Mouse (Mus musculus): ENCODE data around the gene Cp.
"Not testable (repeated sequence)": the region's sequence is repeated elsewhere in the genome, so short reads cannot be mapped to it uniquely, and the experiment has no call there.

Cp gene

DNA sequence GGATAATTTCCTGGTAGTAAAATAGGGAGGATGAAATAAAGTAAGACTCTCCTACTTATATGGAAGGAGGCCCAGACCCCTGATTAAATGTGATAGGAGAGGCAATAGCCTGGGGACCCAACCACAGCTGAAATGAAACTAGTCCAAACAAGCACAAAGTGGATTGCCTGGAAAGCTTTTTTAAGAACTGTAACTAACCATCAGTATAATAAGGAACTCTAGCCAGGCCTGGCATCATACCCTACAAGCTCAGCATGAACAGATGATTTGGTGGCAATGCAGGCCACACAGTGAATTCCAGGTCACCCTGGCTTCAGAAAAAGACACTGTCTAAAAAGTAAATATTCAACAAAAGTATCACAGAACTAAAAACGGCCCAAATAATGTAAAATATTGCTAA is 48.8 kb downstream of the Cp start:
- DNase-seq (ENCODE audit: low spot score in 2 of 2) = no peak

DNA sequence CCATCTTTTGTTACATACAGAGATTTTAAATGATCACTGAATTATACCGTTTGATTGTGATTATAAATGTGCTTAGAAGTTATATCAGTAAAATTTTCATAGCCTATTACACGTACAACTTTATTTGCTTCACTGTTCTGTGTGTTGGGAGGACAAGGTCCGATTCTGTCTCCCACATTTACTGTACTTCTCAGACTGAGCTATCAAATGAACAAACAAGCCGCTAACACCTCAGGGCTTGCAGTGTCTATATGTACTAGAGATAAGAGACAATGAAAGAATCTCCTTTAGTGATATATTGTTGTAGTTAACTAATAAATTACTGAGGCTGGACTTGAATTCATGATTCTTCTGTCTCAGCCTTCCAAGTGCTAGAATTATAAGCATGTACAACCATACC is 50.4 kb downstream of the Cp start:
- no peak for DNase-seq (ENCODE audit: low spot score in 2 of 2)

DNA sequence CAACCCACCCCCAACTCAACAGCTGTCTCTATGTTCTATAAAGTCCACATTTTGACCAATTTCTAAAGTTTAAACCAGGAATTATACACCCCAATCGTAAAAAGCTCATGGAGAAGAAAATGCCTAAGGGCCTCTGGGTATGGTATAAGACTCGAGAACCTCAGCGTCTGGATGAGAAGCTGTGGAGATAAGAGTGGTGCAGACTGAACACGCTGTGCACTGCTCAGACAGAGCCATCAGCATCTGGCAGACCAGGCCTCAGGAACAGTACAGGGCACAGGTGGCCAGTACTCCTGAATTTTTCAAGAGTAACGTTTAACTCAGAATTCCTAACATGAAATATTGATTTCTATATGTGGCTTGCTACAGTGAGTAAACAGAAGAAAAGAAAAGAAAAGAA is 50.9 kb downstream of the Cp start:
- no peak for DNase-seq (ENCODE audit: low spot score in 2 of 2)

DNA sequence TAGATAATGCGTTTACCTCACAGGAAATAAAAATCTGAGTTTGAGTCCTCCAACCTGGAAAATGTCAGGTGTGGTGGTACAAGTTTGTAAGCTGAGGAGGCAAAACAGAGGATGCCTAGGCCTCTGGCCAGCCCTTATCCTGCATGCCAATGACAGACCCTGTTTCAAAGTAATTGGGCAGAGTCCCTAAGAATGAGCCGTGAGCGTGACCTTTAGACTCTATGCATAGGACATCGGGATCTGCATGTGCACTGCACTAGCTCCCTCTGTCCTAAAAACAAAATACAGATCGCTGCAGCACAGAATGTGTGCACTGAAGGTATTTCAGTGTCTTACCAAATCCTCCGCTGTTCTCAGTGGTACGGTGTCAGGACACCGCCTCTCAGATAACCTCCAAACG is 53.6 kb downstream of the Cp start:
- no peak for DNase-seq (ENCODE audit: low spot score in 2 of 2)

DNA sequence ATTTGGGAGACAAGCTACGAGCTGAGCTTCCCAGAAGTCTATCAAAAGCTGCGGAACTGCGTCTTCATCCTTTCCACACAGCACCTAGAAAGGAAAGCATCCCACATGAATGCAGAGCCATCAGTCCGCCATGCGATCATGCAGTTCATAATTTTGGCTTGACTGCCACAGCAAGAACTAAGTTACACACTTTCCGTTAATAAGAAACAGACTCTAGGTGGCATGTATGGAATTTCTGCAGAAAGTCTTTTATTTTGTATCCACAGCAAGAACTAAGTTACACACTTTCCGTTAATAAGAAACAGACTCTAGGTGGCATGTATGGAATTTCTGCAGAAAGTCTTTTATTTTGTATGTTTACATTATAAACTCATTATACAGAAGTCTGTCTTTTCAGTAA is 54.1 kb downstream of the Cp start:
- not testable (repeated sequence) for DNase-seq (ENCODE audit: low spot score in 2 of 2)

DNA sequence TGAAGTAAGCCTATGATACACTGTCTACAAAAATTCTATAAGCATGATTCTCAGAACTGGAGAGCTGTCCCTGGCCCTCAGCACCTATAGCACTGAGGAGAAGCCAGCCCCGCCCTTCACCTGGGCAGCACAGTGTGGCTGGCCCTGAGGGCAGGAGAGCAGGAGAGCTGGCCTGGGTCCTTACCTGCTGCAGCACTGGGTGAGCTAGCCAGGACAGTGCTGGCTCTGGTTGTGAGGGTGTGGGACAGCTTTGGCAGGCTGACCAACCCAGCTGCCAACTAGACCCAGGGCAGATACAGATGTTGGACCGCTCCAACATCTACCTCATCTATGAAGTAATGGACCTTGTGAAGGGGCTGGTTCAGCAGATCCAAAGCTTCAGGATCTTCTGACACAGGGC is 57.6 kb downstream of the Cp start:
- no peak for DNase-seq (ENCODE audit: low spot score in 2 of 2)

DNA sequence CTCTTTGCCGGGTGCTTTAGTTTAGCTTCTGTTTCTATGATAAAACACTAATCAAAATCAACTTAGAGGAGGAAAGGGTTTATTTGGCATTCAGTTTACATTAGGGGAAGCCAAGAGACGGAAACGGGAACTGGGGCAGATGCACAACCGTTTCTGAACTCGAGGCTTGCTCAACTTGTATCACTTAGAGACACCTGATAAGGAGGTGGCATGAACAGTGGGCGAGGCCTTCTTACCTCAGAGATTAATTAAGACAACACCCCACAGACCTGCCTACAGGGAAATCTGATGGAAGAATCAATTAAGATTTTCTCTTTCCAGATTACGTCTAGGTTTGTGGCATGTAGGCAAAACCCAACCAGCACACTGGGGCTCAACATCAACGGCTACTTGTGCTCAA is 61.2 kb downstream of the Cp start:
- no peak for DNase-seq (ENCODE audit: low spot score in 2 of 2)

DNA sequence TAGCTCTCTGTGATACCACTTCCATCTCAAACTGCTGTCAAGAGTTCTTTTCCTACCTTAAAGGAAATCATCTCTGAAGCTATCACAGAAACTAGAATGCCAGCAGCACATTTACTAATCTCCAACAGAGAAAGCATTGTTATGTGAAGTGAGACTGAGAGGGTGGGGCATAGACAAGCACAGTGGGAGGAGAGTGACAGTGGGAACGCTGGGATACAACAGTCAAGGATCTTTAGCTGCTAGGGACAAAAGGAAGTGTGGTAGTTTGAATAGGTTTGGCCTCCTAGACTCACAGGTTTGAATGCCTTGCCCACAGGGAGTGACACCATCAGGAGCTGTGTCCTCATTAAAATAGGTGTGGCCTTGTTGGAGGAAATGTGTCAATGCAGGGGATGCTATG is 67.0 kb downstream of the Cp start:
- DNase-seq (ENCODE audit: low spot score in 2 of 2) = no peak

DNA sequence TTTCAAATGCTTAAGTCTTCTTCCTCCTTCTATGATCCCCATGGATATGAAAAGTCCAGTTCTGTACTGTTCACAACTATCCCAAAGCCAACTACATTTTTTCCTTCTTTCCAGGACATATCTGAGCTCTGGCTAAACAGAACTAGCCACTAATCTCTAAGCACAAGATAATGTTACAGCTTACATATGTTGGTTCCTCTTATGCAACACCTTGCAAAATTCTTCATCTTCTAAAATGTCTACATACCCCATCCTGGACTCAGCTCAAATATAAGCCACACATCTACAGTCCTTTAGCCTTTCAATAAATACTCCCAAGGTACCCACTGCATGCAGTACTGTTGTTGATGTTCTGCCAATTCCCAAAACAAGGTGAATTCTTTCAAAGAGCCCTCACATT is 69.6 kb downstream of the Cp start:
- DNase-seq (ENCODE audit: low spot score in 2 of 2) = no peak

DNA sequence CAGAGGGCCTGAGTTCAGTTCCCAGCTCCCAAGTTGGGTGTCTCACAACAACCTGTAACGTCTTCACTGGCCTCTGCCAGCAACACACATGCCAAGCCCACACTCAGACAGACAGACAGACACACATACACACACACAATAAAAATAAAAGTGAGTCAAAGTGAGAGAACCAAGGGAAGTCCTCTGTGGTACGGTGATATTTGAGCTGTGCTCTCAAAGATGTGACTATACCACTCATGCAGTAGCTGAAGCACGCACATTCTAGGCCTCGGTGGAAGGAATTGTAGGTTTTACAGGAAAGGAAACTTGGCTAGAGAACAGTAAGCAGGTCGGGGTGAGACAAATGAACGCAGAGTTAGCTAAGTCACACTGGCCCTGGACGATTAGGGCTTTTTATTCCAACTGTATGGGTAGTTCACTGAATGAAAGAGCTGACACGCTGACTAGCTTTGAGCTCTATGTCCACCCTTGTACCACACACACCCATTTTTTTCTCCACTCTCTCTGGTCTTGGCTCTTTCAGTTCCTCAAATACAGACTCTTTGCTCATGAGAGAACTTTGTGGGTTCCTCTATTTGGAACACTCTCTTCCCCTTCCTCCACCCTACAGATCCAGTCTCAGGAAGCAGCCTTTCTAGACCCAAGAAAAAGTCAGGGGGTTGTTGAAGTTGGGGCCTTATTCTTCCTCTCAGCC is 70.3 kb downstream of the Cp start:
- no peak for DNase-seq (ENCODE audit: low spot score in 2 of 2)

DNA sequence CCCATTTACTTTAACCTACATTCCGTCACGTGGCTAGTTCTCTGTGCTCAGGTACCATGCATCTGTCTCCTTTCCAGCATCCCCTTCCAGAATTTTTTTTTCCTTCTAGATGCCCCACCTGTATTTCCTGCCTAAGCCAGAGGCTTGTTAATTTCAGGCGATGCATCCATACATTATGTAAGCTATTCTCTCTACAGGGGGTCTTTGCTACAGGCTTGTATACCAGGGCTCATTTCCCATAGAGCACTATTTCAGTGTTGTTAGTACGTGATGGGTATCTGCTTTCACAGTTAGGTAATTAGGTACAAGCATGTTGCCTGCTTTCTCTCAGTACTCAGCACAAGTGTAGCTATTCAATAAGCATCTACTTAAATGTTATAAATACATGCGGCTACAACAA is 70.9 kb downstream of the Cp start:
- DNase-seq (ENCODE audit: low spot score in 2 of 2) = no peak

DNA sequence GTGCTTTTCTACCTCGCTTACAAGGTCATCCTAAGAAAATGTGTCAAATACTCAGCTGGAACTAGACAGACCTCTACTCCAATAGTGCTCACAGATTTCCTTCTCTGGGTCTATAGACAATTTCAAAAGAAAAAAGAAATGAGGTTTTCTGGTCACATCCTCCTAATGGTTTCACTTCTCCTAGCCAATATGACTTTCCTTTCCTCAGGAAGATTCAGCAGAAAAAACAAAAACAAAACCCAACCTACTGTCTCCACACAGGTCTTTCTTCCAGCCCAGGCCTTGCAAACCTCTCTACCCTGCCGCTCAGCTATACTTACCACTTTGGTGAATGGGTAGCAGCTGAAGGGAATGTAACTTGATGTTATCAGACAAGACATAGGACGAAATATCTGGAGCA is 71.8 kb downstream of the Cp start:
- DNase-seq (ENCODE audit: low spot score in 2 of 2) = no peak

DNA sequence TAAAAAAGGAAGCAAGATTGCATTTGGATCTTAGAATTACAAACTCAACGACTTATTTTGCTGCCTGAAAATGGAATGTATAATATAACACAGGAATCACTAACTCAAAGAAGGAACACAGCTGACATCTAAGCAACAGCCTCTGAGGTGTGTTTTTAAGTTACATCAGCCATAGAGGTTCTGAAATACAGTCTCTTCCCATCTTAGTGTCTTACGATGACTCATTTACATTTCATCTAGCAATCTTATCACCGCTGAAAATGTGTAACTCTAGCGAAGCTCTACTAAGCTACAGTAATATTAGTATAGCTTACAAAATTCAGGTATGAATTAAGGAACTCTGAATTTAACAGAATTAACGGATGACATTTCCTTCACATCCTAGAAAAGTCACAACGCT is 74.0 kb downstream of the Cp start:
- no peak for DNase-seq (ENCODE audit: low spot score in 2 of 2)

DNA sequence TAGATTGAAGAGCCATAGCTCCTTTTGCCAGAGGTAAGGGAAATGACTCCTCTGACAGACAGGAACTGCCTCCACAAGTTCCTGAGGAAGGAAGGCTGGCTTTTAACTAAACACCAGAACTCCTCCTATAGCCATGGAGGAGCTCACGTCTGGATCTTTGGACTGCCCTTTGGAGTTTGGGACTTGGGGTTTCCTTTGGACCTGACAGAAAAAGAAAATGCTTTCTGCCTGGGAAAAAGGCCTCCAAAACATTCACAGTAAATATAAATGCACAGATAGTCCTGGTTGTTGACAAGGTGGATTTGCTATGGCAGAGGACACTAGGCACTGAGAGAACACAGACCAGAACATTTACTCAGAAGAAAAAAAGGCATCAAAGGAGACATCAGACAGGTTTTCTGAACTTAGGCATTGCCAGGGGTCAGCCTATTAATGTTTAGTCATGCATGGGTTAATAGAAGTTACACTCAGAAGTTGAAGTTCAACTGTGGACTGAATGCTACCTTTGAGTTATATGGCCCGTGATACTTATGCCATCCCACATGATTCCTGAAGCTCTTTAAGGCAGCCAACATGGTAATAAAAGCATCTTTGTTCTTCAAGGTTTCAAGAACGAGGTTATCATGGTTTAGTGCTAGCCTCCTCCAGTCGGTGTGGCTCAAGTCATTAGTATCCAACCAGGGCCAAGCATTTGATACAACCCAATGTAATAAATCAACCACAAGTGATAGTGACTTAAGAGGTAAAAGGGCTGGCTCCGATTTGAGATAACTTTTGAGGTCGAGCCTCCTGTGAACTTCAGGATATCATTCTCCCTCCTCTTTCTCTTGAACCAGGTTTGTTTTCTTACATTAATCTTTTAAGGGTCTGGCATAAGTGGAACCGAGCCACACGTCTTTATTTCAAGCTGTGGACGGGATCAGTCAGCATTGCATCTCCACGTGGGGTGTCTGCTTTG is 77.2 kb downstream of the Cp start:
- DNase-seq (ENCODE audit: low spot score in 2 of 2) = no peak

DNA sequence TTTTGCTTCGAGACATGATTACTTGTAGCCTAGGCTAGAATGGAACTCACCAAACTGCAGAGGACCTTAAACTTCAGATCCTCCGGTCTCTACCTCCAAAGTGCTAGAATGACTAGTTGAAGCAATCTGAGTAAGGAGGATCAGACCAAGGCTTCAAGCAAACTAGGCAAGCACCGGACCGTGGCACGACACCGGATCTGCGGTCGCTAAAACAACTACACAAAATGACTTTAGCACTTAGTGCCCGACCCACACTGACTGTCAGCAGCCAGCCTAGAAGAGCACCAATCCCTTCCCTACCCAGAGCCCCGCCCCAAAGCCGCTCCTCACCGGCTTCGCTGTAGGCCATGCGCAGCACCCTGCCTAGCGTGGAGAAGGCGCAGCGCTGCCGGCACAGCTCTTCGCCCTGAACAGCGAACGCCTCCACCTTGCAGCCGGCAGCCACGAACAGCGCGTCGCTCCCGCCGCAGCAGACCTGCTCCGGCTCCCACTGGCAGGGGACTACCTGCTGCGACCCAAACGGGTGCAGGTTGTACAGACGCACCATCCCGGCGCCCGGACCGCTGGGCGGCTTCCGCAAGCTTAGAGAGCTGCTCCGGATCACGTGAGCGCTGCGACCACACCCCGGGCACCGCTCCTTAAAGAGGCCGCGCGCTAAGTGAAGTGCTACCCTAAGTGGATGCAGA is 78.0 kb downstream of the Cp start, which contains the start of gene Hps3:
TSS of gene Hps3 (minus strand) at position 597 of the 686 bp plus-strand sequence.
- peak; percentile 64 to 88 for DNase-seq (ENCODE audit: low spot score in 2 of 2)

DNA sequence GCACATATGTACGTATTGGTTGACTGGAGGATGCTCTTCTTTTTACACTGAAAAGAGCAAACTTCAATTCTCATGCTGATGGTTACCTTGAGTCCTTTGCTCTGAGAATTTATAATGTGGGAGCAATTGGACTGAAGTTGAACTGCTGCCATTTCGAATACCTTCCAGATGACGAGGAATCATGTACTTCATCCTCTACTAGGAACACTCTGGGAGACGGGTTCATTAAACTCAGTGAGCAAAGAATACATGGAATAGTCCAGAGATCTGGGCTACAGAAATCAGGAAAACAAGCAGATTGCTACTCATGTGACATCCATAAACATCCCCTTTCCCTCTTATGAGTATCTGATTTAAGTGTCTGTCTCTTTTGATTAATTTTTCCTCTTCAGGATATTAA is 79.2 kb downstream of the Cp start:
- DNase-seq (ENCODE audit: low spot score in 2 of 2) = no peak

DNA sequence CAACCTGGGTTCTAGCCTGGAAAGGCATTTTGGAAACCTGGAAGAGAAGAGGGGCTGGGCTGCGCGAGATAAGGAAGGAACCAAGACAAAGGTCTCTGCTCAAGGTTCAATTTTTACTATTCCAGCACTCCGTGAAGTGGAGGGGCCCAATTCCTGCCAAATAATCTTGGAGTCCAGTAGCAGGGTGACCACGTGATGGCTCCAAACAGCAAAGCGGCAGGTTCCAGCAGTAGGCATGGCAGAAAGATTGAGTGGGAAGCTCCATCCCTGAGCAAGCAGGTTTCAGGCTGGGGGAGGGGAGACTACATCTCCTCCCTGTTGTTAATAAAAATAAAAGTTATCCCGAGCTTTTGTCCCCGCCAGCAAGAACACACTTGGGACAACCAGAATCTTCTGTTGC is 84.6 kb downstream of the Cp start:
- DNase-seq (ENCODE audit: low spot score in 2 of 2) = not testable (repeated sequence)

DNA sequence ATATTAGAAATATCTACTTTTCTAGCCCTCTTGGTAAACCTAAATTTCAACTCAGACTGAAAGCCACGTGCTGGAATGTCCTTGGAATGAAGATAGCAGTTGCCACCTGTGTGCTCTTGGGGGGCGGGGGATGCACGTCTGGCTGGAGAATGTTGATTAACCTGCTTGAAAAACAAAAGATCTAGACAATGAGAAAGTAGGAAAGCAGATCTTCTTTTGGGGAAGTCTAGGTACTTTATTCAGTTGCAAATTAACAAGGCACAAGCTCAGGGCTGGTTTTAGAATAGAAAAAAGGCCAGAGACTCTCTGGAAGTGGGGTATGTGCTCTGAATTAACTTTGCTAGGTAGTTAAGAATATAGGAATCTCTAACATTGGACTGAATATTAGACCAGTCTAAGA is 87.9 kb downstream of the Cp start:
- not testable (repeated sequence) for DNase-seq (ENCODE audit: low spot score in 2 of 2)

DNA sequence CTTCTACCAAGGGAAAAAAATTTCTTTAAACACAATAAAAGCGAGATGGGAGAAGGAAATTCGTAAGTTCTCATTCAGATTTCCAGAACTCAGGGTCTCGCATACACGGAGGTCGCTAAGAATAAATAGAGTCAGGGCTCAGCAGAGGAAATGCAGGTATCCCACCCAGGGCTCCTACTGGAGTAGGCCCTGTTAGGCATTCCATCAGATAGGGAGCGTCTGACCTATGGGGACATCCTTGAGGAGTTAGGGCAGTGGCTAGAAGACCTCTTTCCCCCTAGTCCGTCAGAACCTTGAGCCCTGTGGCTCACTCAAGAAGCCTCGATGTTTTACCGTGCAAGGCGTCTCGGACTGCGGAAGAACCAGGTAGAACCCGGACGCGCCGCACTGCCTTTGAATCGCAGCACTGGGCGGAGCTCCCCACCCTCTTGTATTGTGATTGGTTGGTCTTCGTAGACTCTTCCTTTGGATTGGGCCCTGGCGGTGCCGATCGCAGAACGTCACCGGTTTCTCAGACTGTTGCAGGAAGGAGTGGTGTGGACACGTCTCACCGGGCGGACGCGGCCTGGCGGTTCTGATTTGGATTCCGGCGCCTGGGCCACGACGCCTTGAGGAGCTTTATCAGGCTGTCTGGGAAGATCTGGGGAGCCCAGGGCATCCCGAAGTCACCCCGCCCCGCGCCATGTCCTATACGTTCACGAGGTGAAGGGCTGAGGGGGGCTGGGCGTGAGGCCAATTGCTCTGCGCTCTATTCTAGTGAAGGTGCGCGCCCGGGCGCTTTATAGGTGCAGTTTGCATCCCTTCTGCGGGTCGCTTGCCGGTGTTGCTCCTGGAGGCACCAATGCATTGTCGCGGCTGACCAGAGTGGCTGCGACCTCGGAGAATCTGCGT is 100.7 kb downstream of the Cp start, which contains the start of gene Hltf:
TSS of gene Hltf (plus strand) at position 506 of the 891 bp plus-strand sequence.
- DNase-seq (ENCODE audit: low spot score in 2 of 2) = peak; percentile 87 to 98

DNA sequence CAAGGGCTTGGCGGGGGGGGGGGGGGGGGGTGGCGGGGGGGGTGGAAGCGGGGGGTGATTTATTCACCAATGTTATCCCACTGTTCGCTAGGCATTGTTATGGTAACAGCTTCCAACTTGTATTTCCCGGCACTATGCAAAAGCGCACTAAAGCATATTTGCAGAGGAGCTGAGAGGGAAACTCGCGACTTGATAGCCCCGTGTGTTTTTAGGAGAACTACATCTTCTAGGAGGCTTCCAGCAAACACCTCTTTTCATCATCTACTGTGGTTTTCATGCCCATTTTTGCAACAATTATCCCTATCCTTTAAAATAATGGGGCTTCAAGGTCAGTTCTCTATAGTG is 101.3 kb downstream of the Cp start:
- no peak for DNase-seq (ENCODE audit: low spot score in 2 of 2)

Data from left cerebral cortex, adult 9 months (tissue).